Mouse (Mus musculus): Measurements from ENCODE around the gene Trmt2b.

DNA sequence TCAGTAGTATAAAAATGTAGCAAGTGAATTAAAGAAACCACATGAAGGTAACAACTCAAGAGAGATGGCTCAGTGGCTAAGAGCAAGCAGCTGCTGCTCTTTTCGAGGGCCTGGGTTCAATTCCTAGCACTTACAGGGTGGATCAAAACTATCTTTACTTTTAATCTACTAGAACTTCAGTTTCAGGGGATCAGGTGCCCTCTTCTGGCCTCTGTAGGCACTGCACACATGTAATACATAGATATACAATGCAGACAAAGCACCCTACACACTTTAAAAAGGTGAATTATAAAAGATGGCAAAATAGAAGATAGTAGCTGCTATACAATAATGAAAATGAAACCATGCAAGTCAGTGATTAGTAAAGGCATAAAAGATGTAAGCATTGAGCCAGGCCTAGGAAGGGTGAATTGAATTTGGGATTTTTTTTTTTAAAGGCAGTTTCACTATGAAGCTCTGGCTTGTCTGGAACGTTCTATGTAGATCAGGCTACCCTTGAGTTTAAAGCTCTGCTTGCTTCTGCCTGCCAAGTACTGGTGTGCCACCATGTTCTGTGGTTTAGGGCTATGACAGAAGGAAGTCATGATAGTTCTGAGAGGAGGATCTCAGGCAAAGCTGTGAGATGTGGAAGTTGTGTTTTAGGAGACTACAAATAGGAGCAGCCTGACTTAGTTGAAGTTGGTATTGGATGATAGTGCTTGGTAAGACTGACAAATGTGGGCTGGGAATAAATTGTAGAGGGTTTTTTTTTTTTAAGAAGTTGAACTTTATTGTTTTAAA lies 42.6 kb upstream of the Trmt2b start:
- TF ChIP-seq CTCF (IDR thresholded peaks at IDR 0.05; ENCODE audit: extremely low read depth, insufficient read length, insufficient replicate concordance, low read depth, low read length) (no peak), POLR2A (IDR thresholded peaks at IDR 0.05; ENCODE audit: low read depth, low read length) (no peak)

Measured in small intestine, adult 2 months (tissue).